Mouse (Mus musculus) lung, embryonic 15.5 days (tissue): ENCODE measurements around the gene Poc1b. TPM values are rescaled to one million over a fixed set of nuclear protein-coding genes. Genes with fewer than 3 reads are reported as not detected.

Source experiments
- ATAC-seq: fragments of 200-750 bp; cut with Nextera tagmentation; 2 replicates; pipeline ENCODE4 v1.8.0; 2017; ENCODE audit warnings: moderate number of reproducible peaks, borderline replicate concordance; ENCODE audit not compliant: low FRiP score, low TSS enrichment; ENCODE audit errors: extremely low read depth
- H3K27ac ChIP-seq: fragments of 300-500 bp; sonication (generic); 2 replicates; pipeline ENCODE4 v1.5.1; 2015; ENCODE audit warnings: moderate library complexity, mild to moderate bottlenecking, inconsistent platforms
- H3K27me3 ChIP-seq: fragments of 300-500 bp; sonication (generic); 2 replicates; pipeline ENCODE4 v1.6.1; 2015; ENCODE audit warnings: inconsistent platforms
- H3K36me3 ChIP-seq: fragments of 300-500 bp; sonication (generic); 2 replicates; pipeline ENCODE4 v1.6.1; 2015; ENCODE audit warnings: inconsistent platforms
- H3K4me1 ChIP-seq: fragments of 300-500 bp; sonication (generic); 2 replicates; pipeline ENCODE4 v1.6.1; 2015; ENCODE audit warnings: inconsistent platforms
- H3K4me2 ChIP-seq: fragments of 300-500 bp; sonication (generic); 2 replicates; pipeline ENCODE4 v1.6.1; 2015; ENCODE audit warnings: inconsistent platforms, mild to moderate bottlenecking, moderate library complexity
- H3K4me3 ChIP-seq: fragments of 300-500 bp; sonication (generic); 2 replicates; pipeline ENCODE4 v1.5.1; 2015; ENCODE audit warnings: mild to moderate bottlenecking, inconsistent platforms
- H3K9ac ChIP-seq: fragments of 300-500 bp; sonication (generic); 2 replicates; pipeline ENCODE4 v1.6.1; 2015; ENCODE audit warnings: inconsistent platforms
- H3K9me3 ChIP-seq: fragments of 300-500 bp; sonication (generic); 2 replicates; pipeline ENCODE4 v1.6.1; 2016; ENCODE audit warnings: inconsistent platforms
- WGBS: fragments of 180-500 bp; shearing (Covaris S2); methylation state at CpG from one replicate; pipeline ENCODE4 v1.1.7; 2015; 5-methylcytosine and 5-hydroxymethylcytosine counted together
- polyA plus RNA-seq: library from polyadenylated mRNA; unstranded; fragments of >200 nt; fragmentation: Nextera tagmentation; extraction: Ambion mirVana; gene quantifications from 2 replicates; pipeline ENCODE4 v1.2.1, GENCODE M21; 2015

The Poc1b gene
- polyA plus RNA-seq, 1 experiment from 2014 or later, result 19.1 TPM

- Histone ChIP-seq H3K36me3 (peaks cover 6% of the 10 kb centered on the region; the same call in 1 of the 2 replicates), H3K9me3 (no peaks in the 10 kb centered on the region), H3K9ac (no peak overlapping the region), H3K4me3 (no peak overlapping the region), H3K27ac (peak overlapping the region; percentile 35; the same call in 1 of the 2 replicates), H3K4me1 (peaks cover 30% of the 10 kb centered on the region), H3K4me2 (no peak overlapping the region), H3K27me3 (no peaks in the 10 kb centered on the region)
- no peak for ATAC-seq
- WGBS, result 55% methylated on average over 5 of the region's 5 CpGs
These were observed 94.1 kb downstream of the Poc1b start for GRCm38 (mm10) chr10:99200944-99201343.

DNA sequence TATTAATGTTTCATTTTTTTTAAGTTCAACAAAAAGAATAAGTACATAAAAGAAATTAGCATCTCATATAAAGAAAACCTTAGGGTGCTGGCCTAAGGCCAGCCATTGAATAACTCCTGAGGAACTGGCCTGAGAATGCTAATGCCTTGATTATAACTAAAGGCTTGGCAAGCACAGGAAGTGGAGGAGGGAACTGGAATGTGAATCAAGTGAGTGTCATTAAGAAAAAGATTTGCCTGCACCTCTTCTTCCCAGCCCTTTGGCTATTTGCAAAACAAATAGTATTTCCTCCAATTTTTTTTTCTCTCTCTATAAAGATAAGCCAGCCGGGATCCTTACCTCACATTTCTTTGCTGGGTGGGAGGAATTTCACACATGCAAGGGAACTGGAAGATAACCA, 95.0 kb downstream of the Poc1b start:
- Histone ChIP-seq H3K9ac (no peak overlapping the region), H3K4me2 (no peak overlapping the region), H3K27me3 (no peaks in the 10 kb centered on the region), H3K4me1 (peaks cover 30% of the 10 kb centered on the region), H3K27ac (0 out of 2 replicates have a peak overlapping the region, but pooled peaks have one; percentile 31), H3K9me3 (no peaks in the 10 kb centered on the region), H3K4me3 (no peak overlapping the region), H3K36me3 (peaks cover 3% of the 10 kb centered on the region; the same call in 1 of the 2 replicates)
- no peak for ATAC-seq
- WGBS, result 4% methylated on average over 1 of the region's 1 CpGs

- no peak for ATAC-seq
- 24% methylated on average over 8 of the region's 8 CpGs for WGBS
- H3K9ac ChIP-seq, result no peak overlapping the region
- H3K27me3 ChIP-seq, result no peaks in the 10 kb centered on the region
- peak overlapping the region; percentile 53 for H3K27ac ChIP-seq
- no peaks in the 10 kb centered on the region for H3K36me3 ChIP-seq
- no peak overlapping the region for H3K4me2 ChIP-seq
- H3K4me1 ChIP-seq, result peaks cover 30% of the 10 kb centered on the region
- H3K4me3 ChIP-seq, result no peak overlapping the region
- no peaks in the 10 kb centered on the region for H3K9me3 ChIP-seq
These were observed 95.5 kb downstream of the Poc1b start for GRCm38 (mm10) chr10:99202363-99202762.

DNA sequence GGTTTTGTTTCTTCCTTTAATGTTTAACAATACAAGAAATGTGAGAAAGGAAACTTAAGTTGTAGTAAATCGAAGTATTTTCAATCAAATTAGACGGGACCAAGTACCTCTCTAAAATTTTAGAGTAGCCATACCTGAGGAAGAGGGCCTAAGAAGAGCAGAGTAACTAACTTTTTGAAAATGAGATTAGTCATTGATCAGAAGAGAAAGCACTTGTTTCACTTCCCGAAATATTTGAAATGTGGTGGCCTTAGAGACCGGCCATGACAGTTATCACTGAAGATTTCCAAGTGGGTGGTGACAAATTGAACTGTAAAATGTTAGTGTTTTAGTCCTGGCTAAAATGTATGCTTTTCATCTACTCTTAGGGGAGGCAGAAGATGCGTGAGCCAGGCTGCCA, 96.3 kb downstream of the Poc1b start:
- H3K4me3 ChIP-seq, result peak overlapping the region; percentile 33; the same call in 1 of the 2 replicates
- peaks cover 30% of the 10 kb centered on the region for H3K4me1 ChIP-seq
- peak overlapping the region; percentile 55 for H3K4me2 ChIP-seq
- no peak for ATAC-seq
- H3K9me3 ChIP-seq, result no peaks in the 10 kb centered on the region
- H3K36me3 ChIP-seq, result no peaks in the 10 kb centered on the region
- H3K27me3 ChIP-seq, result no peaks in the 10 kb centered on the region
- peak overlapping the region; percentile 86; the same call in 1 of the 2 replicates for H3K27ac ChIP-seq
- WGBS, result 41% methylated on average over 5 of the region's 5 CpGs
- H3K9ac ChIP-seq, result no peak overlapping the region

GRCm38 (mm10) chr10:99203577-99204487, 97.0 kb downstream of the Poc1b start:
- H3K27ac ChIP-seq, result peak overlapping the region; percentile 86
- peak; percentile 75; the same call in 1 of the 2 replicates for ATAC-seq
- peaks cover 30% of the 10 kb centered on the region for H3K4me1 ChIP-seq
- peak overlapping the region; percentile 33 for H3K4me3 ChIP-seq
- no peaks in the 10 kb centered on the region for H3K36me3 ChIP-seq
- H3K9ac ChIP-seq, result peak overlapping the region; percentile 32
- H3K9me3 ChIP-seq, result no peaks in the 10 kb centered on the region
- 2% methylated on average over 29 of the region's 29 CpGs for WGBS
- no peaks in the 10 kb centered on the region for H3K27me3 ChIP-seq
- H3K4me2 ChIP-seq, result peak overlapping the region; percentile 55

DNA sequence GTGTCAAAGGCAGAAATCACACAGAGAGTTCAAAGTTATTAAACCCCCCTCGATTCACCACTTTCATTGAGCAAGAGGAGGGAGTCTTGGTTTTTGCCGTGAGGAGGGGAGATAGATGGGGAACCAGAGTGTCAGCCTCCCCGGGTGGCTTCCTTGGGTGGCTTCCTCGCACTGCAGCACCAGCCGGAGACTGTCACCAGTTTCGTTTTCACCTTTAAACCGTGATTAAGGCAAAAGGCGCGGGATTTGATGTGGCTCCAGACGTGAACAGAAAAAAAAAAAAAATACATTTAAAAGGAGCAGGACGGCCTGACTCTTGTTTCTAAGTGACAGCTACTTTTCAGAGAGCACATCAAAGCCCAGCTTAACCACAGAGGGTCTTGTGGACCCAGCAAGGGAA, 97.7 kb downstream of the Poc1b start:
- ATAC-seq, result no peak
- Histone ChIP-seq H3K4me2 (peak overlapping the region; percentile 55), H3K9me3 (no peaks in the 10 kb centered on the region), H3K4me3 (peak overlapping the region; percentile 33), H3K27ac (peak overlapping the region; percentile 86), H3K27me3 (no peaks in the 10 kb centered on the region), H3K9ac (peak overlapping the region; percentile 32), H3K36me3 (no peaks in the 10 kb centered on the region), H3K4me1 (peaks cover 30% of the 10 kb centered on the region)
- WGBS, result 8% methylated on average over 11 of the region's 11 CpGs

DNA sequence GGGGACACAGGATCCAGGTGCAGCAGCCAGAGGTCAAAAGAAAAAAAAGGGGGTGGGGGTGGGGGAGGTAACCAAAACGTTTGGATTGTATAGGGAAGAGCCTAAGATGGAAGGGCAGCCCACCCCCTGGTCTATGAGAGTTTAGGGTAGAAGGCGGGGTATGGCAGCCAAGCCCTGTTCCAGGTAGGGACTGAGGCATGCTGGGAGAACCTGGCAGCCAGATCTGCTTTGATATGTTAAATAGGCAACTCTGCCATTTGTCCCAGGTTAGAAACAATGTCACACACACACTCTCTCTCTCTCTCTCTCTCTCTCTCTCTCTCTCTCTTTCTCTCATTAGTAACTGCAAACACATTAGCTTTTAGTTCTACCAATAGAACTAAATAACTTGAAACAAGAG, 100.3 kb downstream of the Poc1b start:
- WGBS, result 40% methylated on average over 2 of the region's 2 CpGs

DNA sequence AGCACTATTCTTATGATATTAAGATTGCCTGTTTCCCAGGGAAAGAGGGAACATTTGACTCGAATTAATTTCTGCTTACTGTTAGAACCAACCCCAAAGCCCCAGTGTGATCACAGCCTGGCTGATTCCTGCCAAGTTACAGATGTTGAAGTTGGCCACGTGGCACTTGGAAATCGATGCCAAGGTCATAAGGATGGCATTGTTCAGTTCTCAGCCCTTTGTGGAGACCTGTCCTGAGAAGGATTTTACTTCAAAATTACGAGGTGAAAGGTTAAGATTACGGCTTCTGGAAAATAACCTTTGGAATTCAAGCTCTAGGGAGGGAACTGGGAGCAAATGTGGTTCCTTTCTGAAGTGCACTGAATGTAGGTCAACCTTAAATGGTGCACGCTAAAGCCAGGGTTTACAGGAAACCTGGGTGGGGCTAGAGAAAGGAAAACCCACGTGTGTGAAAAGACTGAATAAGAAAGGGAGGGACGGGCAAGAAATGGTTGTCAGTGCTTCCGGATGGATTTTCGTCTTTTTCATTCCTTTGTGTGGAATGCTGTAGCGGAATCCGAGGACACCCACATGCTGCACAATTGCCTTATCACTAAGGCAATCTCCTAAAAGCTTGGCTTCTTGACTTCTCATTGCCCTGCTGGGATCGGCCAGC, 102.4 kb downstream of the Poc1b start:
- H3K4me2 ChIP-seq, result no peak overlapping the region
- 79% methylated on average over 13 of the region's 13 CpGs for WGBS
- H3K4me1 ChIP-seq, result 0 out of 2 replicates have a peak, but pooled peaks cover under 1% of the 10 kb centered on the region
- no peak for ATAC-seq
- H3K27ac ChIP-seq, result no peak overlapping the region
- no peaks in the 10 kb centered on the region for H3K36me3 ChIP-seq
- no peak overlapping the region for H3K4me3 ChIP-seq
- H3K27me3 ChIP-seq, result no peaks in the 10 kb centered on the region
- no peaks in the 10 kb centered on the region for H3K9me3 ChIP-seq
- H3K9ac ChIP-seq, result no peak overlapping the region

More for the DNA sequence above, 100.3 kb downstream of the Poc1b start:
- H3K27ac ChIP-seq, result no peak overlapping the region
- no peak overlapping the region for H3K4me2 ChIP-seq
- H3K4me1 ChIP-seq, result peaks cover 17% of the 10 kb centered on the region
- no peaks in the 10 kb centered on the region for H3K36me3 ChIP-seq
- H3K4me3 ChIP-seq, result no peak overlapping the region
- no peaks in the 10 kb centered on the region for H3K27me3 ChIP-seq
- H3K9ac ChIP-seq, result no peak overlapping the region
- H3K9me3 ChIP-seq, result no peaks in the 10 kb centered on the region
- ATAC-seq, result no peak

GRCm38 (mm10) chr10:99211021-99211420, 104.2 kb downstream of the Poc1b start:
- no peak overlapping the region for H3K4me3 ChIP-seq
- H3K9me3 ChIP-seq, result no peaks in the 10 kb centered on the region
- no peak for ATAC-seq
- WGBS, result 91% methylated on average over 6 of the region's 6 CpGs
- no peak overlapping the region for H3K9ac ChIP-seq
- peaks cover 8% of the 10 kb centered on the region; the same call in 1 of the 2 replicates for H3K4me1 ChIP-seq
- no peaks in the 10 kb centered on the region for H3K36me3 ChIP-seq
- H3K27me3 ChIP-seq, result no peaks in the 10 kb centered on the region
- H3K27ac ChIP-seq, result no peak overlapping the region
- H3K4me2 ChIP-seq, result no peak overlapping the region

- Histone ChIP-seq H3K27me3 (no peaks in the 10 kb centered on the region), H3K4me3 (no peak overlapping the region), H3K36me3 (no peaks in the 10 kb centered on the region), H3K9me3 (no peaks in the 10 kb centered on the region), H3K4me1 (peaks cover 8% of the 10 kb centered on the region; the same call in 1 of the 2 replicates), H3K9ac (no peak overlapping the region), H3K27ac (no peak overlapping the region), H3K4me2 (no peak overlapping the region)
- WGBS, result 83% methylated on average over 9 of the region's 9 CpGs
- ATAC-seq, result no peak
These were observed 104.8 kb downstream of the Poc1b start for GRCm38 (mm10) chr10:99211503-99212265.
